Mouse (Mus musculus) myocyte (in vitro differentiated cells): ENCODE data around the gene Ptprj.

ENCODE experiments used
- CEBPB ChIP-seq: IDR thresholded peaks from 2 replicates; pipeline ENCODE4 v1.6.1; 2011; ENCODE audit warnings: mild to moderate bottlenecking, moderate library complexity; ENCODE audit not compliant: poor library complexity, insufficient read depth, severe bottlenecking
- E2F4 ChIP-seq: IDR thresholded peaks from one replicate; pipeline ENCODE4 v1.6.1; 2011; ENCODE audit warnings: mild to moderate bottlenecking, control low read depth, moderate library complexity; ENCODE audit not compliant: insufficient read depth
- MAX ChIP-seq: IDR thresholded peaks from one replicate; pipeline ENCODE4 v1.6.1; 2011; ENCODE audit warnings: low read depth, mild to moderate bottlenecking, control low read depth
- MYOD1 ChIP-seq, 3 experiments: IDR thresholded peaks; one replicate each; pipeline ENCODE4 v1.6.1; 2011; ENCODE audit warnings: control low read depth in 2 of 3, low read depth in 2 of 3, mild to moderate bottlenecking in 2 of 3, moderate library complexity in 1 of 3; ENCODE audit not compliant: insufficient read length in 2 of 3, control insufficient read depth in 1 of 3
- MYOG ChIP-seq, 3 experiments: IDR thresholded peaks; one replicate each; pipeline ENCODE4 v1.6.1; 2011; ENCODE audit warnings: control low read depth in 2 of 3, low read depth in 2 of 3, mild to moderate bottlenecking in 2 of 3; ENCODE audit not compliant: insufficient read length in 2 of 3, control insufficient read depth in 1 of 3, insufficient read depth in 1 of 3
- POLR2A ChIP-seq: IDR thresholded peaks from one replicate; pipeline ENCODE4 v1.6.1; 2011; ENCODE audit warnings: low read depth, mild to moderate bottlenecking, control low read depth, moderate library complexity; ENCODE audit not compliant: insufficient read length
- POLR2AphosphoS2 ChIP-seq: IDR thresholded peaks from one replicate; pipeline ENCODE4 v1.6.1; 2011; ENCODE audit warnings: low read depth, control low read depth; ENCODE audit not compliant: insufficient read length
- REST ChIP-seq: IDR thresholded peaks from one replicate; pipeline ENCODE4 v1.6.1; 2011; ENCODE audit warnings: mild to moderate bottlenecking, control low read depth, moderate library complexity; ENCODE audit not compliant: insufficient read depth, insufficient read length
- SRF ChIP-seq: IDR thresholded peaks from one replicate; pipeline ENCODE4 v1.6.1; 2011; ENCODE audit warnings: low read depth; ENCODE audit not compliant: control insufficient read depth, insufficient read length
- TCF12 ChIP-seq: IDR thresholded peaks from one replicate; pipeline ENCODE4 v1.6.1; 2011; ENCODE audit warnings: mild to moderate bottlenecking, control low read depth; ENCODE audit not compliant: poor library complexity, insufficient read depth, severe bottlenecking
- USF1 ChIP-seq: IDR thresholded peaks from one replicate; pipeline ENCODE4 v1.6.1; 2011; ENCODE audit warnings: low read depth, mild to moderate bottlenecking, control low read depth, moderate library complexity

DNA sequence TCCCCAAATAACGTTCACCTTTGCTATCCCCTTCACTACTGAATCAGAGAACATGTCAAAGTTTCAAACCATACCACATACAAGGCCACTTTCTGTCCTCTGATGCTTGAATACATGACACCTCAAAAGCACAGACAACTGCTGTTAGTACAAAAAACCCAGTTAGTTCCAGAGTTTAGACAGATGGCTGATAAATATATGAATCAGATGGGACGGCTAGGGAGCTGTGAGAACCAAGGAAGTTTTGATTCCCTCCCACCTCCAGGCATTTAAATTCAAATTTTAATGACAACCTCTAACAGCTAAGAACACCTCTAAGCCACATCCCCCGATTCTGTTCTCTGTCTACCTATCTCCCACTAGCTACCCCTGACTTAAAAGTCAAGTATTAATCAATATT, 33.1 kb upstream of the Ptprj start:
- TF ChIP-seq POLR2A (no peak), E2F4 (no peak), MYOG (IDR thresholded peaks at IDR 0.05; ENCODE audit: control insufficient read depth in 1 of 3, insufficient read depth in 1 of 3, insufficient read length in 2 of 3, low read depth in 2 of 3) (no peak), CEBPB (no peak), REST (no peak), MAX (no peak), POLR2AphosphoS2 (no peak), MYOD1 (IDR thresholded peaks at IDR 0.05; ENCODE audit: control insufficient read depth in 1 of 3, insufficient read length in 2 of 3, low read depth in 2 of 3) (no peak), TCF12 (no peak), SRF (no peak), USF1 (no peak)
